Mouse (Mus musculus): ENCODE results near the gene Suv39h2.

- TF ChIP-seq CTCF (IDR thresholded peaks at IDR 0.05; ENCODE audit: borderline replicate concordance, extremely low read depth, insufficient read depth, insufficient read length) (no peak), POLR2A (IDR thresholded peaks at IDR 0.05; ENCODE audit: borderline replicate concordance, extremely low read depth, insufficient read depth, insufficient read length, poor library complexity, severe bottlenecking) (no peak)
Measured at GRCm38 (mm10) chr2:3480239-3480638, 5.4 kb upstream of the Suv39h2 start.
